Mouse (Mus musculus) spleen, embryonic (tissue): ENCODE results near the gene Zbed3.
"Not testable (repeated sequence)": the region's sequence is repeated elsewhere in the genome, so short reads cannot be mapped to it uniquely, and the experiment has no call there.

Experiments
- CTCF ChIA-PET: fragments of 350-600 bp; sonication (Branson Sonifier 250); formaldehyde crosslinking; loops from one replicate; lab custom pipeline; 2022; lab: Charles Lee

Zbed3 gene

DNA sequence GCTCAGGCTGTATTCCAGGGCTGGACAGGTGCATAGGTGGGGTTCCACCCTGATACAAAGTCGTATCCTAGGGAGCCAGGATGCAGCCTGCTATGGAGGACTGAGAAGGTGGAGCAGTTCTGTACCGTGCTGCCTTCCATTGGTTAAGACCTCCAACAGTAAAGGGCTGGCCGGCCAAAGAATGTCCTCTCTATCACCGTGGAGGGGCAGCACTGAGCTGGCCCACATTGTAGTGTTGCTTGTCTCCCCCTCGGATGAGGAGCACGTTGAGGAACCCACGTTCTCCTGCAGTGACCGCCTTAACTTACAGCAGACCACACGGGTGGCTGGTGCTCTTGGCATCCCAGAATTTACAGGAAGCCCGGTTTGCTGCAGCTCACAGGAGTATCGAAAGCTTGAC is 7.1 kb downstream of the Zbed3 start:
- CTCF ChIA-PET: no interaction called here

DNA sequence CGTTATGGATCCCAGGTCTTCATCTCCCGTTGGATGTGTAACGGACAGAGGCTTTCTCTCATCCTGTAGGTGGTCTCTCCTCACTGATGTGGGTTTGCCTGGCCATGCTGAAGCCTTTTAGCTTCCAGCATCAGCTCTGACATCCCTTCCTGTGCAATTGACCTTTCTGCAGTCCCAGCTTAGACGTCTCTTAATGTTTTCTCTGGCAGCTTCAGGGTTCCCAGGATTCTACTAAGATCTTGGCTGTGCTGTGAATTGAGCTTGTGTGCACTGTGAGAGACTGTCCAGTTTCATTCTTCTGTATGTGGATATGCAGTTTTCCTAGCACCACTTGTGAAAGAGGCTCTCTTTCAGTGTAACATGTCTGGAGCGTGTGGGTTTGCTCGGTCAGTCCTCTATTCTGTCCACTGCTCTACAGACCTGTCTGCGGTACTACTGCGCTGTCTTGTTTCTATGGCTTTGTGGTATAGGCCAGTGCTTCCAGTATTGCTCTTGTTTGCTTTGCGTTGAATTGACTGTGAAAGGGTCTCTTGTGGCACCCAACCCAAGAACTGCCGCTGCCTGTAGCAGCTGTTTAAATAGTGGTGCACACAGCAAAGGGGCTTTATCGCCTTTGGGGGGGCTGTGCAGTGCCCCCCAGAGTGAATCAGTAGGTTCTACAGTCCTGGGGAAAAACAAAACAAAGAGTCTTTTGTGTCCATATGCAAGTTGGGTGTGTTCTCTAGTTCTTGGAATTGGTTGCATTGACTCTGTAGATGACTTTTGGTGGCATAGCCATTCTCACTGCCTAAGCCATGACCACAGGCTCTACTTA is 8.9 kb downstream of the Zbed3 start:
- CTCF ChIA-PET: no interaction called here

- CTCF ChIA-PET: no interaction called here
Measured at GRCm38 (mm10) chr13:95336122-95336677, 12.8 kb downstream of the Zbed3 start.

GRCm38 (mm10) chr13:95343470-95343869 is 20.1 kb downstream of the Zbed3 start:
- CTCF ChIA-PET: interaction anchor here (0.5 kb wide), 1 partner anchor 290 kb away, joined by 3 read pairs; no protein-coding TSS in a partner anchor

GRCm38 (mm10) chr13:95345869-95346268 is 22.5 kb downstream of the Zbed3 start:
- CTCF ChIA-PET: no interaction called here

GRCm38 (mm10) chr13:95347018-95347696 is 23.7 kb downstream of the Zbed3 start:
- CTCF ChIA-PET: no interaction called here

DNA sequence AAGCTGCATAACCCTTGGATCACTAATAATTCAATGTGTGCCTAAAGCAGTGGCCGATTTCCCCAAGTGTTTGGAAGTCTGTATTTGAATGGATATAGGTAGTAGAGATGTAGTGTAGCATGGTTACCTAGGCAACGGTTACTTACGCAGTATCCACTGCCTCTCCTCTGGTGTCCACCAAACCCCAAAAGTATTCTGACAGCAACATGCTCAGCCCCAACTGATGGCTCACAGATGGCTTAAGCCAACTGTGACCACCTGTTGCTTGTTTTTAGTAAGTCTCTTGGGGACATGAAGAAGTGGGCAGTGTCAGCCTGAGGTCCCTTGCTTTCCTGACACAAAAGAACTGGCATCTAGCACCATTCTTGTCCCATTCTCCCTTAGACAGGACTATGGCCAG is 25.1 kb downstream of the Zbed3 start:
- CTCF ChIA-PET: interaction anchor here (0.5 kb wide), 1 partner anchor 23 kb away, joined by 5 read pairs; no protein-coding TSS in a partner anchor

DNA sequence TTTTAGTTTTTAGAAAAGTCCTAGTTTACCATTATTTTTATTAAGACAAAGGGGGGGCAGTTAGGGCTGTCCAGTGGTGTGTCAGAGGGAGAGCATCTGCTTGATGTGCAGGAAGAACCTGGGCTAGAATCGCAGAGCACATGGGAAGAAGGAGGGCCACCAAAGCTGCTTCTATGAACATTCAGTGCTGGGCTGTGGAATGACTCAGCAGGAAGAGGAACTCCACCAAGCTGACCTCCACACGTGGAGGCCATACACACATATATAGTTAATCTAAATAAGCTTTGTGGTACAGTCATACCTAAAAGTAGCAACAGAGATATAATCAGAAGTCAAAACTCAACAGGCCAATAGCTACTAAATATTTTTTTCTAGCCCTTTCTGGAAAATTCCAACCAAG is 34.8 kb downstream of the Zbed3 start:
- CTCF ChIA-PET: no interaction called here

- CTCF ChIA-PET: no interaction called here
Measured at GRCm38 (mm10) chr13:95363440-95363839, 40.0 kb downstream of the Zbed3 start.

- CTCF ChIA-PET: no interaction called here
Measured at GRCm38 (mm10) chr13:95366356-95366755, 42.9 kb downstream of the Zbed3 start.

DNA sequence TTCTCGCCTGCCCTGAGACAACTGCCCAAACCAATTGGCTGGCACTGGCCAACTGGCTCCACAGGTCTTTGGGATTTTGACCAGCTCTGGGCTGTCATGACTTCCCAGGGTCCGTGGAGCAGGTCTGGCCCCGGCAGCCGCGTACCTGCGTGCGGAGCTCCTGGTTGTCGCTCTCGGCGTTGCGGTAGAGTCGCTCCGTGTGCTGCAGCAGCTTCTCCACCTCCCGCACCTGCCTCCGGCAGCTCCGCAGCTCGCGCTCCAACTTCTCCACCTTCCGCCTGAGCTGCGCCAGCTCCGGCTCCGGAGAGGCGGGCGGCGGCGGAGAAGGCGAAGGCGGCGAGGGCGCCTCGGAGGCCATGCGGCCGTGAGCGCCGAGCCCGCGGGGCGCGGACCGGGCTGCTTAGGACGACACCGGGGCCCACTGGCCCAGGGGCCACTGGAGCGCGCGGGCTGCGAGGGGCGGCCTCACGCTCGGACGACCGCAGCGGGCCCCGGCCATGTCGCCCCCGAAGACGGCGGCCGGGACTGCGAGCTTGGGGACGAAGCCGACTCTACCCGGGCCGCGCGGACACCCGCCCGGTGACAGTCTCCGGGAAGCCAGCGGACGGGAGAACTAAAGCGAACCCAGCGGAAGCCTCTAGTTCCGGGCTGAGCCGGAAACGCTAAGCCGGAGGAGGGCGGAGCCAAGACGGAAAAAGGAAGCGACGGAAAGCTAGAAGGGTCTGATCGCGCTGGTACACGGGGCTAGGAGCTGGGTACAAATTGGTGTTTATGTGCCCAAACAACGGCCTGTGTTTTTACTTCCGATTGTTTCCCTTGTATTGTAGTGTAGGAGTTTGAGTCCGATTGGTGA is 51.5 kb downstream of the Zbed3 start, which contains the start of gene Aggf1:
Aggf1 (minus strand) TSS at position 652 of the 853 bp plus-strand sequence.
- CTCF ChIA-PET: interaction anchor here (0.6 kb wide), 1 partner anchor 28 kb away, joined by 7 read pairs; no protein-coding TSS in a partner anchor

- CTCF ChIA-PET: no interaction called here
Measured at GRCm38 (mm10) chr13:95375554-95375914, 52.1 kb downstream of the Zbed3 start.

GRCm38 (mm10) chr13:95376689-95377289 is 53.4 kb downstream of the Zbed3 start:
- CTCF ChIA-PET: not testable (repeated sequence)

- CTCF ChIA-PET: no interaction called here
Measured at GRCm38 (mm10) chr13:95378696-95379095, 55.3 kb downstream of the Zbed3 start.

DNA sequence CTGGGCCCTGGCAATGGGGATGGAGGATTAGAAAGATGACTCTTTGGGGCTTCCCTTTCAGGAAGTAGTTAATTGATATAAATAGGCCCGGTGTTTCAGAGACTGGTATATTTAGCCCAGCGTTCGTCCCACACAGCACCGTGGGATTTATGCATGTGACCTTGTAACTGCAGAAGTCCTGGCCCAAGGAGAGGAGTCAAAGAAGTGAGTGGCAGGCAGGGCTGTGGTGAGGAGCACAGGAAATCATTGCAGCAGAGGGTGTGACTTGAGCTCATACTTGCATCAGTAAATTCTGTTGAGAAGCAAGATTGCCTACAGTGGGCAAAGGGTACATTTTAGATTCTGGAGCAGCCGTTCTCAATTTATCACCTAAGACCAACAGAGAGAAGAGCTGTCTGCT is 59.0 kb downstream of the Zbed3 start:
- CTCF ChIA-PET: no interaction called here
